ENCODE assay signal across 10 mouse cellular contexts in the genomic region with DNA sequence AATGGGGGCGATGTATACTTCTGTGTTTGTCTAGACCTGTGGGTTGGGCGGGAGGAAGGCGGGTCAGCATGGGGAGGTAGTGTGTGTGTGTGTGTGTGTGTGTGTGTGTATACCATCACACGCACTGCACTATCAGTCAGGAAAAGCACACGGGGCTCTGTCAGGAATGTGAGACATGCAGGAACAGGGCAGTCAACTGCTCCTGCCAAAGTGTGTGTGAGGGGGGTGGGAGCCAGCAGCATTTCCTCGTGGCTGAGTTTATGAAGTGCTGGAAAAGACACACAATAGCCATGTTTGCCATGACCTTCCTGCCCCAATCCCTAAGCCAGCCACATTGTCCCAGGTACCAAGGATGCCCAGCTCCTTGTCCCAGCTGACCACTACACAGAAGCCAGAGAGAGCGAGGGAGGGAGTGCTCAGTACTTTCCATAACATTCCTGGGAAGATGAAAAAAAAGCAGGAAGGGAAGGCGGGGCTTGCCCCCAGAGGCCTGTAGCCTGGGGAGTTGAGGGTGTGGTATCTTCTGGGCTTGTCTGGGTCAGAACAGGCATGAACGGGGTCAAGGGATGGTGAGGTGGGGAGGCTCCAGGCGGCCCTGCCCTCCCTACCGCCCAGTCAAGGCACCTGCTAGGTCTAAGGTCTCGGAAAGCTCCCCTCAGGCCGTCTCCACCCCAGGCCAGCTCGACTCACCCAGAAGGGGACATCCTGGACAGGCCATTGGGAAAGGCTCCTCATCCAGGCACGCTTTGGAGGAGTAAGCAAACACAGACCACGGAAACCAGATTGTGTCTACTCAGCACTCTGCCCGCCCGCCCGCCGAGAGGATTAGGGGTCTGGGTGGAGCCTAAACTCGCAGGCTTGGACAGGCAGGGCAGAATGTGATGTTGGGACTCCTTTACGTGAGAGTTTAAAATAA. TPM values are rescaled to one million over a fixed set of nuclear protein-coding genes. Genes with fewer than 3 reads are reported as not detected.
DNase-seq lines count a peak whose midpoint lies in the region; ATAC-seq lines count a peak whose summit lies in the region.
"Had no signal": no experiment of that assay in that cellular context is flagged by ENCODE, and none has a peak within 500 bp of the region (broad histone marks: within the 10 kb centered on the region; RNA-seq: fewer than 3 reads in every experiment).

No protein-coding gene starts in this region.

- no peak for ATAC-seq in intestine, embryonic 14.5 days (replicated peaks; ENCODE audit: low FRiP score, low TSS enrichment, low read depth)

- peak overlapping the region; percentile 38 for H3K4me2 ChIP-seq in intestine, embryonic 14.5 days (ENCODE audit: low read length)

- no peak overlapping the region for H3K4me3 ChIP-seq in intestine, embryonic 14.5 days (ENCODE audit: low read depth, low read length)

- WGBS in intestine, embryonic 14.5 days = 16% methylated on average over 22 of the region's 22 CpGs

- peaks cover 16% of the 10 kb centered on the region for H3K4me1 ChIP-seq in intestine, embryonic 14.5 days (replicated peaks; ENCODE audit: control insufficient read depth, insufficient read depth, low read length)

- peak overlapping the region; percentile 38; the same call in 1 of the 2 replicates for H3K27ac ChIP-seq in intestine, embryonic 14.5 days (ENCODE audit: low read depth)
- H3K27ac ChIP-seq: macrophage had no signal

- H3K9ac ChIP-seq in intestine, embryonic 14.5 days (ENCODE audit: low read length) = no peak overlapping the region

- H3K27me3 ChIP-seq in intestine, embryonic 14.5 days (replicated peaks; ENCODE audit: control insufficient read depth, insufficient read depth, low read length) = peaks cover 9% of the 10 kb centered on the region; the same call in 1 of the 2 replicates

- no peaks in the 10 kb centered on the region for H3K9me3 ChIP-seq in intestine, embryonic 14.5 days (ENCODE audit: control insufficient read depth, low read length)

- intact Hi-C loops in heart, postnatal 36 days (cut with DNase I) = no loop called here

- no peaks in the 10 kb centered on the region for H3K36me3 ChIP-seq in intestine, embryonic 14.5 days (ENCODE audit: control insufficient read depth, insufficient read depth, low read length)

- DNase-seq in heart, adult 18-20 months = peak; percentile 59 to 68
- DNase-seq in heart, postnatal 36 days = no peak
- peak; percentile 54 for DNase-seq in urinary bladder, adult 2 months (ENCODE audit: low spot score)
- no peak for DNase-seq in urinary bladder, postnatal 10 days (ENCODE audit: low spot score)
- no peak for DNase-seq in intestine, embryonic 14.5 days (ENCODE audit: low spot score)
- DNase-seq in yolk sac, embryonic 10.5 days (ENCODE audit: low spot score) = peak; percentile 87
- DNase-seq in frontal cortex, postnatal 36 days (ENCODE audit: low spot score in 2 of 2) = no peak
- DNase-seq in left cerebral cortex, adult 11 months (ENCODE audit: low spot score) = no peak
- DNase-seq: cerebellum, postnatal 10 days had no signal

RNA-seq across cellular contexts. Expression of gene Plcd3, which starts 4.2 kb away (rescaled TPM):
- 10 to 100 TPM; 11.0 to 14.5 TPM for total RNA-seq in heart, adult 18-20 months (2021)
- total RNA-seq in heart, postnatal 36 days (2021) = 10 to 100 TPM; 16.1 to 18.3 TPM
- 30.9 and 36.8 TPM in 2 replicates for polyA plus RNA-seq in urinary bladder, adult 2 months (2012; rRNA removed)
- polyA plus RNA-seq in intestine, embryonic 14.5 days (2014; fragmentation: Nextera tagmentation; extraction: Ambion mirVana) = 1.9 and 2.1 TPM in 2 replicates
- polyA plus RNA-seq: macrophage had no signal

RNA-seq across cellular contexts. Expression of gene Acbd4, which starts 4.2 kb away (rescaled TPM):
- total RNA-seq in heart, adult 18-20 months (2021) = 10 to 100 TPM; 28.6 to 41.4 TPM
- 10 to 100 TPM; 37.4 to 41.4 TPM for total RNA-seq in heart, postnatal 36 days (2021)
- 59.4 and 76.0 TPM in 2 replicates for polyA plus RNA-seq in urinary bladder, adult 2 months (2012; rRNA removed)
- polyA plus RNA-seq in intestine, embryonic 14.5 days (2014; fragmentation: Nextera tagmentation; extraction: Ambion mirVana) = 13.0 and 14.5 TPM in 2 replicates

RNA-seq across cellular contexts. Expression of gene Hexim1, which starts 18.8 kb away (rescaled TPM):
- total RNA-seq in heart, adult 18-20 months (2021) = 10 to 100 TPM; 20.0 to 21.5 TPM
- 10 to 100 TPM; 18.0 to 20.5 TPM for total RNA-seq in heart, postnatal 36 days (2021)
- polyA plus RNA-seq in urinary bladder, adult 2 months (2012; rRNA removed) = 28.4 and 29.3 TPM in 2 replicates
- polyA plus RNA-seq in intestine, embryonic 14.5 days (2014; fragmentation: Nextera tagmentation; extraction: Ambion mirVana) = 6.8 and 6.9 TPM in 2 replicates

RNA-seq across cellular contexts. Expression of gene Hexim2, which starts 35.0 kb away (rescaled TPM):
- total RNA-seq in heart, adult 18-20 months (2021) = 1 to 10 TPM; 1.6 to 1.7 TPM
- 1 to 10 TPM; 2.0 to 2.1 TPM for total RNA-seq in heart, postnatal 36 days (2021)
- polyA plus RNA-seq in urinary bladder, adult 2 months (2012; rRNA removed) = 4.1 and 4.5 TPM in 2 replicates
- 6.9 and 9.7 TPM in 2 replicates for polyA plus RNA-seq in intestine, embryonic 14.5 days (2014; fragmentation: Nextera tagmentation; extraction: Ambion mirVana)

Comparison
In these comparisons a context has a peak if more than half of its experiments do, and no peak if none do; other contexts are left out.
1. DNase-seq: peak in heart, adult 18-20 months (2 of 2), urinary bladder, adult 2 months (single experiment) and yolk sac, embryonic 10.5 days (single experiment); none in heart, postnatal 36 days (0 of 2), urinary bladder, postnatal 10 days (single experiment), intestine, embryonic 14.5 days (single experiment), frontal cortex, postnatal 36 days (0 of 2) and left cerebral cortex, adult 11 months (single experiment).